Mouse (Mus musculus) intestine, postnatal 0 days (tissue): ENCODE data around the gene Rdx. TPM values are rescaled to one million over a fixed set of nuclear protein-coding genes. Genes with fewer than 3 reads are reported as not detected.

Source experiments
- ATAC-seq: fragments of 200-750 bp; cut with Nextera tagmentation; 2 replicates; pipeline ENCODE4 v1.8.0; 2017; ENCODE audit warnings: mild to moderate bottlenecking, moderate TSS enrichment, moderate library complexity
- H3K27ac ChIP-seq: fragments of 300-500 bp; sonication (generic); 2 replicates; pipeline ENCODE4 v1.5.1; 2014; ENCODE audit warnings: mild to moderate bottlenecking, low read depth, low read length, moderate library complexity
- H3K27me3 ChIP-seq: fragments of 300-500 bp; sonication (generic); replicated peaks from 2 replicates; pipeline ENCODE4 v1.6.1; 2014; ENCODE audit warnings: low read length, mixed read lengths; ENCODE audit not compliant: control insufficient read depth, insufficient read depth
- H3K36me3 ChIP-seq: fragments of 300-500 bp; sonication (generic); 2 replicates; pipeline ENCODE4 v1.6.1; 2014; ENCODE audit warnings: mild to moderate bottlenecking, moderate library complexity; ENCODE audit not compliant: control insufficient read depth, insufficient read depth
- H3K4me1 ChIP-seq: fragments of 300-500 bp; sonication (generic); replicated peaks from 2 replicates; pipeline ENCODE4 v1.6.1; 2014; ENCODE audit warnings: antibody characterized with exemption, low read length, mixed read lengths; ENCODE audit not compliant: control insufficient read depth, insufficient read depth
- H3K4me2 ChIP-seq: fragments of 300-500 bp; sonication (generic); replicated peaks from 2 replicates; pipeline ENCODE4 v1.6.1; 2014; ENCODE audit warnings: low read depth, mild to moderate bottlenecking, moderate library complexity
- H3K4me3 ChIP-seq: fragments of 300-500 bp; sonication (generic); 2 replicates; pipeline ENCODE4 v1.5.1; 2014; ENCODE audit warnings: low read depth, low read length
- H3K9ac ChIP-seq: fragments of 300-500 bp; sonication (generic); 2 replicates; pipeline ENCODE4 v1.6.1; 2014; ENCODE audit warnings: mild to moderate bottlenecking, low read depth, low read length
- H3K9me3 ChIP-seq: fragments of 300-500 bp; sonication (generic); 2 replicates; pipeline ENCODE4 v1.6.1; 2016; ENCODE audit warnings: mixed run types; ENCODE audit not compliant: control insufficient read depth
- CTCF ChIP-seq: sonication (generic); IDR thresholded peaks from 2 replicates; pipeline ENCODE4 v1.5.1; 2016; ENCODE audit warnings: low read depth, mild to moderate bottlenecking, control low read depth, antibody characterized with exemption, moderate library complexity
- WGBS: fragments of 180-500 bp; shearing (Covaris S2); extraction: QIAGEN DNeasy Blood & Tissue Kit; methylation state at CpG from one replicate; pipeline ENCODE4 v1.1.7; 2014; 5-methylcytosine and 5-hydroxymethylcytosine counted together
- polyA plus RNA-seq: library from polyadenylated mRNA; unstranded; fragments of >200 nt; fragmentation: Nextera tagmentation; extraction: Ambion mirVana; gene quantifications from 2 replicates; pipeline ENCODE4 v1.2.1, GENCODE M21; 2015

Gene Rdx
- polyA plus RNA-seq, 1 experiment from 2014 or later, result 31.3 TPM

- Histone ChIP-seq H3K9me3 (no peaks in the 10 kb centered on the region), H3K4me1 (no peaks in the 10 kb centered on the region), H3K27ac (no peak overlapping the region), H3K4me3 (no peak overlapping the region), H3K36me3 (no peaks in the 10 kb centered on the region), H3K4me2 (no peak overlapping the region), H3K9ac (no peak overlapping the region), H3K27me3 (peaks cover 24% of the 10 kb centered on the region)
- ATAC-seq, result no peak
- 72% methylated on average over 5 of the region's 5 CpGs for WGBS
- no peak for TF ChIP-seq CTCF
Observed at GRCm38 (mm10) chr9:52013900-52014455, 33.0 kb upstream of the Rdx start.

- Histone ChIP-seq H3K4me3 (no peak overlapping the region), H3K36me3 (no peaks in the 10 kb centered on the region), H3K27me3 (peaks cover 20% of the 10 kb centered on the region), H3K9me3 (no peaks in the 10 kb centered on the region), H3K27ac (no peak overlapping the region), H3K4me1 (no peaks in the 10 kb centered on the region), H3K4me2 (no peak overlapping the region), H3K9ac (no peak overlapping the region)
- ATAC-seq, result no peak
- 81% methylated on average over 3 of the region's 3 CpGs for whole genome bisulfite sequencing
- TF ChIP-seq CTCF, result no peak
Observed at GRCm38 (mm10) chr9:52017091-52017490, 29.9 kb upstream of the Rdx start.

GRCm38 (mm10) chr9:52017824-52018223, 29.1 kb upstream of the Rdx start:
- TF ChIP-seq CTCF, result no peak
- H3K27me3 ChIP-seq, result peaks cover 16% of the 10 kb centered on the region
- WGBS, result 74% methylated on average over 2 of the region's 2 CpGs
- no peak overlapping the region for H3K4me3 ChIP-seq
- no peaks in the 10 kb centered on the region for H3K4me1 ChIP-seq
- no peaks in the 10 kb centered on the region for H3K9me3 ChIP-seq
- H3K9ac ChIP-seq, result no peak overlapping the region
- H3K4me2 ChIP-seq, result no peak overlapping the region
- no peak overlapping the region for H3K27ac ChIP-seq
- no peak for ATAC-seq
- H3K36me3 ChIP-seq, result no peaks in the 10 kb centered on the region

- Histone ChIP-seq H3K4me2 (no peak overlapping the region), H3K27me3 (peaks cover 15% of the 10 kb centered on the region; the same call in 1 of the 2 replicates), H3K9ac (no peak overlapping the region), H3K27ac (no peak overlapping the region), H3K4me3 (no peak overlapping the region), H3K36me3 (no peaks in the 10 kb centered on the region), H3K9me3 (no peaks in the 10 kb centered on the region), H3K4me1 (no peaks in the 10 kb centered on the region)
- no peak for TF ChIP-seq CTCF
- WGBS, result 91% methylated on average over 1 of the region's 1 CpGs
- no peak for ATAC-seq
Observed at GRCm38 (mm10) chr9:52018505-52018904, 28.5 kb upstream of the Rdx start.

- WGBS, result 38% methylated on average over 5 of the region's 5 CpGs
- no peak for TF ChIP-seq CTCF
Observed at GRCm38 (mm10) chr9:52027257-52028020, 19.5 kb upstream of the Rdx start.

GRCm38 (mm10) chr9:52028521-52029405, 18.2 kb upstream of the Rdx start:
- Histone ChIP-seq H3K4me3 (no peak overlapping the region), H3K4me2 (no peak overlapping the region), H3K4me1 (no peaks in the 10 kb centered on the region), H3K36me3 (no peaks in the 10 kb centered on the region), H3K9ac (no peak overlapping the region), H3K27ac (no peak overlapping the region), H3K9me3 (no peaks in the 10 kb centered on the region), H3K27me3 (peaks cover 46% of the 10 kb centered on the region)
- ATAC-seq, result no peak
- no peak for TF ChIP-seq CTCF
- WGBS, result 34% methylated on average over 9 of the region's 9 CpGs

More at GRCm38 (mm10) chr9:52027257-52028020, 19.5 kb upstream of the Rdx start:
- peaks cover 42% of the 10 kb centered on the region for H3K27me3 ChIP-seq
- no peaks in the 10 kb centered on the region for H3K36me3 ChIP-seq
- no peak overlapping the region for H3K4me3 ChIP-seq
- H3K9ac ChIP-seq, result no peak overlapping the region
- no peak overlapping the region for H3K27ac ChIP-seq
- H3K9me3 ChIP-seq, result no peaks in the 10 kb centered on the region
- H3K4me2 ChIP-seq, result no peak overlapping the region
- H3K4me1 ChIP-seq, result no peaks in the 10 kb centered on the region
- no peak for ATAC-seq
